Mouse (Mus musculus) liver, embryonic 12.5 days (tissue): Measurements from ENCODE around the gene Gm11172. TPM values are rescaled to one million over a fixed set of nuclear protein-coding genes. Genes with fewer than 3 reads are reported as not detected.

Experiments
- ATAC-seq: fragments of 200-750 bp; cut with Nextera tagmentation; 2 replicates; pipeline ENCODE4 v1.8.0; 2017; ENCODE audit warnings: moderate number of reproducible peaks, mild to moderate bottlenecking, moderate library complexity
- H3K27ac ChIP-seq: fragments of 300-500 bp; sonication (generic); 2 replicates; pipeline ENCODE4 v1.5.1; 2016; ENCODE audit warnings: mild to moderate bottlenecking
- H3K27me3 ChIP-seq: fragments of 300-500 bp; sonication (generic); replicated peaks from 2 replicates; pipeline ENCODE4 v1.6.1; 2016; ENCODE audit warnings: mild to moderate bottlenecking, moderate library complexity
- H3K36me3 ChIP-seq: fragments of 300-500 bp; sonication (generic); 2 replicates; pipeline ENCODE4 v1.6.1; 2016; ENCODE audit warnings: mild to moderate bottlenecking, moderate library complexity
- H3K4me1 ChIP-seq: fragments of 300-500 bp; sonication (generic); 2 replicates; pipeline ENCODE4 v1.6.1; 2016
- H3K4me2 ChIP-seq: fragments of 300-500 bp; sonication (generic); 2 replicates; pipeline ENCODE4 v1.6.1; 2016; ENCODE audit warnings: mild to moderate bottlenecking, moderate library complexity
- H3K4me3 ChIP-seq: fragments of 300-500 bp; sonication (generic); 2 replicates; pipeline ENCODE4 v1.5.1; 2016; ENCODE audit warnings: mild to moderate bottlenecking, moderate library complexity
- H3K9ac ChIP-seq: fragments of 300-500 bp; sonication (generic); 2 replicates; pipeline ENCODE4 v1.6.1; 2016; ENCODE audit warnings: mild to moderate bottlenecking, moderate library complexity
- H3K9me3 ChIP-seq: fragments of 300-500 bp; sonication (generic); replicated peaks from 2 replicates; pipeline ENCODE4 v1.6.1; 2016; ENCODE audit warnings: mild to moderate bottlenecking, moderate library complexity
- WGBS: fragments of 180-500 bp; shearing (Covaris S2); methylation state at CpG from one replicate; pipeline ENCODE4 v1.1.7; 2016; ENCODE audit not compliant: insufficient replicate concordance; 5-methylcytosine and 5-hydroxymethylcytosine counted together
- polyA plus RNA-seq: library from polyadenylated mRNA; unstranded; fragments of >200 nt; fragmentation: Nextera tagmentation; extraction: Ambion mirVana; gene quantifications from 2 replicates; pipeline ENCODE4 v1.2.1, GENCODE M21; 2016

Gm11172 gene
- polyA plus RNA-seq, 1 experiment from 2014 or later = not detected

GRCm38 (mm10) chr16:10859726-10860245 is 47.1 kb downstream of the Gm11172 start:
- Histone ChIP-seq H3K9ac (no peak overlapping the region), H3K36me3 (no peaks in the 10 kb centered on the region), H3K27me3 (no peaks in the 10 kb centered on the region), H3K4me2 (no peak overlapping the region), H3K4me1 (no peaks in the 10 kb centered on the region), H3K4me3 (no peak overlapping the region), H3K9me3 (no peaks in the 10 kb centered on the region), H3K27ac (no peak overlapping the region)
- 73% methylated on average over 7 of the region's 7 CpGs for WGBS
- ATAC-seq = no peak

- no peaks in the 10 kb centered on the region for H3K36me3 ChIP-seq
- WGBS = 69% methylated on average over 3 of the region's 3 CpGs
- H3K27ac ChIP-seq = no peak overlapping the region
- no peak overlapping the region for H3K4me2 ChIP-seq
- no peak overlapping the region for H3K4me3 ChIP-seq
- H3K27me3 ChIP-seq = no peaks in the 10 kb centered on the region; the same call in 1 of the 2 replicates
- no peaks in the 10 kb centered on the region for H3K9me3 ChIP-seq
- no peaks in the 10 kb centered on the region for H3K4me1 ChIP-seq
- ATAC-seq = no peak
- H3K9ac ChIP-seq = no peak overlapping the region
Measured at GRCm38 (mm10) chr16:10861408-10861807, 48.7 kb downstream of the Gm11172 start.

Other genes with a start within 250 kb of the Gm11172 start
- 1.8 TPM in 2 replicates for gene Socs1, start 27.4 kb upstream of the Gm11172 start, polyA plus RNA-seq
- gene Tnp2, start 24.3 kb upstream of the Gm11172 start, polyA plus RNA-seq = not detected in 2 replicates
- gene Prm3, start 22.0 kb upstream of the Gm11172 start, polyA plus RNA-seq = not detected in 2 replicates
- gene Prm2, start 16.8 kb upstream of the Gm11172 start, polyA plus RNA-seq = not detected in 2 replicates
- not detected in 2 replicates for gene Prm1, start 7.1 kb upstream of the Gm11172 start, polyA plus RNA-seq
- 3.4 and 3.8 TPM in 2 replicates for gene Rmi2, start 22.1 kb downstream of the Gm11172 start, polyA plus RNA-seq
- 4.9 and 6.0 TPM in 2 replicates for gene Snn, start 248.0 kb downstream of the Gm11172 start, polyA plus RNA-seq